Mouse (Mus musculus): ENCODE data around the gene Tmem177.

GRCm38 (mm10) chr1:119867300-119867699, 45.7 kb downstream of the Tmem177 start:
- TF ChIP-seq POLR2A (IDR thresholded peaks at IDR 0.05; ENCODE audit: extremely low read depth, insufficient read depth, low read length) (no peak), CTCF (IDR thresholded peaks at IDR 0.05; ENCODE audit: extremely low read depth, insufficient read depth, low read length) (no peak)
